Mouse (Mus musculus) G1E (cell line): ENCODE measurements around the gene Egln1. TPM values are rescaled to one million over a fixed set of nuclear protein-coding genes. Genes with fewer than 3 reads are reported as not detected.
A peak's percentile ranks its signal among the peaks of the same experiment; 100 is the strongest.

ENCODE experiments used
- ATAC-seq: 2 replicates; pipeline ENCODE4 v1.8.0; 2016; ENCODE audit warnings: mild to moderate bottlenecking; ENCODE audit not compliant: insufficient number of reproducible peaks, poor library complexity, low FRiP score, severe bottlenecking; ENCODE audit errors: extremely low read depth
- DNase-seq: peaks from one replicate; pipeline ENCODE4 v3.0.0; 2012; ENCODE audit warnings: low spot score
- H3K27me3 ChIP-seq: 2 replicates; pipeline ENCODE4 v1.6.1; 2012; ENCODE audit warnings: mild to moderate bottlenecking, low read length, inconsistent platforms; ENCODE audit not compliant: insufficient read depth
- H3K36me3 ChIP-seq: replicated peaks from 2 replicates; pipeline ENCODE3; 2012; ENCODE audit warnings: mild to moderate bottlenecking, inconsistent platforms
- H3K4me1 ChIP-seq: 2 replicates; pipeline ENCODE4 v1.6.1; 2012; ENCODE audit warnings: low read depth, low read length, inconsistent platforms, mixed read lengths; ENCODE audit not compliant: insufficient read depth
- H3K4me3 ChIP-seq: 2 replicates; pipeline ENCODE4 v1.5.1; 2012; ENCODE audit warnings: low read depth, mild to moderate bottlenecking, inconsistent platforms, low read length, moderate library complexity, mixed read lengths
- H3K9me3 ChIP-seq: replicated peaks from 2 replicates; pipeline ENCODE4 v1.6.1; 2012; ENCODE audit warnings: inconsistent platforms
- CTCF ChIP-seq: IDR thresholded peaks from 2 replicates; pipeline ENCODE4 v1.5.1; 2012; ENCODE audit warnings: low read depth, low read length, inconsistent platforms, mixed read lengths
- GATA1 ChIP-seq: IDR thresholded peaks from 2 replicates; pipeline ENCODE4 v1.6.1; 2012; ENCODE audit warnings: borderline replicate concordance, low read length, inconsistent platforms, mixed read lengths
- GATA2 ChIP-seq: IDR thresholded peaks from 2 replicates; pipeline ENCODE4 v1.6.1; 2012; ENCODE audit warnings: low read depth, low read length, inconsistent platforms, borderline replicate concordance
- POLR2AphosphoS5 ChIP-seq: IDR thresholded peaks from 2 replicates; pipeline ENCODE4 v1.6.1; 2012; ENCODE audit warnings: low read depth, low read length, inconsistent platforms; ENCODE audit not compliant: insufficient replicate concordance
- TAL1 ChIP-seq: conservative IDR thresholded peaks from 2 replicates; pipeline ENCODE4 v1.6.1; 2012; ENCODE audit warnings: low read depth, low read length, inconsistent platforms, mixed read lengths
- polyA plus RNA-seq: library from polyadenylated mRNA; stranded (reverse); fragments of >175 nt; gene quantifications from 2 replicates; pipeline ENCODE4 v1.2.3, GENCODE M21; 2012
- total RNA-seq, 2 experiments: library from RNA; stranded (forward) in 1 of 2; stranded (reverse) in 1 of 2; fragments of 200-1000 nt in 1 of 2; fragments of >200 nt in 1 of 2; fragmentation: Nextera tagmentation in 1 of 2; gene quantifications; 2 replicates each; pipeline ENCODE4 v1.2.3; 2014 to 2017

Egln1 gene
- total and polyA plus RNA-seq, 3 experiments: 17.6 to 39.3 (median 33.8) TPM

GRCm38 (mm10) chr8:124925544-124926266 is 23.4 kb downstream of the Egln1 start:
- ATAC-seq (peak; percentile 30; the same call in 1 of the 2 replicates), DNase-seq (no peak)
- Histone ChIP-seq H3K4me3 (no peak overlapping the region), H3K9me3 (peaks cover 35% of the 10 kb centered on the region), H3K36me3 (peaks cover 80% of the 10 kb centered on the region), H3K4me1 (peaks cover 54% of the 10 kb centered on the region), H3K27me3 (no peaks in the 10 kb centered on the region)
- no peak for TF ChIP-seq POLR2AphosphoS5
- no peak for TF ChIP-seq GATA2
- TF ChIP-seq GATA1: no peak
- TF ChIP-seq CTCF: no peak
- TF ChIP-seq TAL1: no peak

GRCm38 (mm10) chr8:124923971-124924652 is 25.0 kb downstream of the Egln1 start:
- no peak for TF ChIP-seq CTCF
- TF ChIP-seq GATA2: no peak
- TF ChIP-seq GATA1: no peak
- TF ChIP-seq TAL1: no peak
- no peak for TF ChIP-seq POLR2AphosphoS5
- DNase-seq: no peak
- H3K4me1 ChIP-seq: peaks cover 47% of the 10 kb centered on the region
- H3K27me3 ChIP-seq: no peaks in the 10 kb centered on the region
- H3K9me3 ChIP-seq: peaks cover 26% of the 10 kb centered on the region
- ATAC-seq: no peak
- no peak overlapping the region; the same call in 1 of the 2 replicates for H3K4me3 ChIP-seq
- peaks cover 72% of the 10 kb centered on the region for H3K36me3 ChIP-seq

GRCm38 (mm10) chr8:124922490-124923089 is 26.5 kb downstream of the Egln1 start:
- peaks cover 44% of the 10 kb centered on the region for H3K4me1 ChIP-seq
- ATAC-seq (no peak; the same call in 1 of the 2 replicates), DNase-seq (no peak)
- peak overlapping the region; percentile 44; the same call in 1 of the 2 replicates for H3K4me3 ChIP-seq
- peaks cover 73% of the 10 kb centered on the region for H3K36me3 ChIP-seq
- TF ChIP-seq GATA2 (no peak), CTCF (no peak), GATA1 (no peak), TAL1 (no peak)
- H3K27me3 ChIP-seq: no peaks in the 10 kb centered on the region
- H3K9me3 ChIP-seq: peaks cover 21% of the 10 kb centered on the region

DNA sequence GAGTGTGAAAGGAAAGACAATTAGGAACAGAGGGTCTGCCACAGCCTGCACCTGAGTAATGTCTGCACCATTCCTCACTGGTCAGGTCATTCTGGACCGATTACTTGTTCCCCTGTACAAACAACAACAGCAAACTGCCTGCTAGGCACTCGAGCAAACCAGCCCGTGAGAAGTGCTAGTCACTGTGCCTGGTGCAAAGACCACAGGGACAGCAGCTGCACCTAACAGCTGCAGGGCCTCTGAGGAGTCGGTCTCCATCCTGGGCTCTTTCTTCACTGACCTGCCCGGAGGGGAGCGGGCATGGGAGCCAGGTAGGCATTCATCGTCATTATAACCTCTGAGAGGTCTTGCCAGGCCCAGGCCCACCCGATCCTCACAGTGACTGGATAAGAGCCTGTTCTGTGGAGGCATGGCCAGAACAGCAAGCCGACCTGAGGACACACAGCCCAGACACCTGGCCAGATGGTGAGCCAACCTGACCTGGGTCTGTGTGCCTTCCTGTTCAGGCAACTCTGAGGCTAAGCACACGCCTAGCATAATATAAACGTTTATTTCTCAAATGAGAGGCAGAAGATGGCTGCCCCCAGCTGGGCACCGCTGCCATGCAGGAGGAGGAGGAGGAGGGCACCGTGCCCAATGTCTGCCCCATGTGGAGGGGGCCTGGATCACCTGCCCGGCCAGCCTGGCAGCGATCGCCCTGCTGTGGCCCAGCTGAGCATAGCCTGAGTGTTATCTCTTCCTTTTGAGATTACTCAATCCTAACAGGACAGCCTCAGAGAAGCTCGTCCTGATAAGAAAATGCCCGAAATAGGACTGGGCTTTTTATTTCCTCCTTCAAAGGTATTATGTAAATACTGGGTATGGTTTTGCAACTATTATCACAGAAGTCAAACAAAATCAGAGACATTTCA is 27.5 kb downstream of the Egln1 start:
- TF ChIP-seq TAL1 (no peak), POLR2AphosphoS5 (no peak), CTCF (no peak), GATA2 (no peak), GATA1 (no peak)
- no peak for DNase-seq
- peak overlapping the region; percentile 55; the same call in 1 of the 2 replicates for H3K4me3 ChIP-seq
- H3K27me3 ChIP-seq: no peaks in the 10 kb centered on the region
- peaks cover 38% of the 10 kb centered on the region for H3K4me1 ChIP-seq
- peaks cover 73% of the 10 kb centered on the region for H3K36me3 ChIP-seq
- H3K9me3 ChIP-seq: peaks cover 21% of the 10 kb centered on the region
- ATAC-seq: no peak

DNA sequence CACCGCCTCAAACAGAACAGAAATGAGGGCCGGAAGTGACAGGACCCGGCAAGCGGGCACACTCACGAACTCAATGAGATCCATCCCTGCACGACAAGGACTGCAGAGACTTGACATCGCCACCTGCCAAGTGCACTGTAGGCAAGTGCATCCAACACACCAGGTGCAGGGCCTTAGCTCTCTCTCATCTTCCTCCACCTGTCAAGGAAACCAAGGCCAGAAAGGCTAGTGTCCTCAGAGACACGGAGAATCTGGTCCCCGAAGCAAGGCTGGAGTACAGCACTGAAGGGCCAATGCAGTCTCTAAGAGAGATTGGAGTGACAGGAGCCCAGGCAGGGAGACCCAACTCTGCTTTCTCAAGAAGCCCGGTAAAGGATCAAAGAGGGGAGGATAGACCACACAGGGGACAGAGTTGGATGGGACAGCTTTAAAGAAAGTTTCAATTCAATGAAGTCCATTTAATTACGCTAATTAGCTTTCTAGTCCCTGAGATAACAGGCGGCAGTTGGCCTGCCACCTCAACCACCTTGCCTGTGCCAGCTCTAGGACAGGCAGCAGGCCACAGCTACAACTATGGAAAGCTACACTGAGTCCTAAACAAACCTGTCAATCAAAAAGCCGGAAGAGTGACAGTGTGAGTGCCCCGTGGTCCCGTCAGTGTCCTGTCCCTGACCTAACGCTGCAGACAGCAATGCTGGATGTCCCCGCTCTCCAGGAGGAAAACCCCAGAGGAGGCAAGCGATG is 31.2 kb downstream of the Egln1 start:
- Histone ChIP-seq H3K4me3 (no peak overlapping the region), H3K36me3 (peaks cover 76% of the 10 kb centered on the region), H3K4me1 (peaks cover 13% of the 10 kb centered on the region), H3K27me3 (no peaks in the 10 kb centered on the region), H3K9me3 (peaks cover 2% of the 10 kb centered on the region; the same call in 1 of the 2 replicates)
- TF ChIP-seq POLR2AphosphoS5: no peak
- TF ChIP-seq GATA1: no peak
- TF ChIP-seq GATA2: no peak
- TF ChIP-seq CTCF: no peak
- no peak for TF ChIP-seq TAL1
- ATAC-seq: no peak
- DNase-seq: no peak
